ENCODE assay signal across 18 mouse cellular contexts in the genomic region with DNA sequence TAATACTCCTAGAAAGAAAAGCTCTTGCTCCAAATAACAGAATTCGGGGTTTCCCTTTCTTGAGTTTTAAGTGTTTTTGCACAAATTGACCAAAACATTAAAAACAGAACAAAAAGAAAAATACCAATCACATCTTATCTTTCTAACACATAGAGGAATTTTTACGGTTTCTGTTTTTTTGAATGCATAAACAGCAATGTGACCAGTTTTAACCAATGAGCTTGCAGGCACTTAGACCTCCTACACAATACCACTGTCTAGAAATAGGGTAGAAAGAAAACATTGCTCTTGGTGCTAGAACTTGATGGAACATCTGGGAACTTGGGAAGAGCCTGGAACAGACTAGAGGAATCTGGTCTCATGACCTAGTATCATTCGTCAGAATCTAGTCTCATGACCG.
"Had no signal": no experiment of that assay in that cellular context is flagged by ENCODE, and none has a peak within 500 bp of the region (broad histone marks: within the 10 kb centered on the region; RNA-seq: fewer than 3 reads in every experiment).

No protein-coding gene starts in this region.

- H3K9ac ChIP-seq: liver, embryonic 15.5 days; liver, postnatal 0 days; lung, embryonic 15.5 days; midbrain, embryonic 12.5 days; neural tube, embryonic 12.5 days had no signal

- H3K27ac ChIP-seq: liver, embryonic 15.5 days; lung, embryonic 15.5 days; midbrain, embryonic 10.5 days; midbrain, embryonic 12.5 days; neural tube, embryonic 12.5 days had no signal

- H3K27me3 ChIP-seq: liver, embryonic 15.5 days; lung, embryonic 15.5 days; midbrain, embryonic 12.5 days; neural tube, embryonic 12.5 days had no signal

- H3K9me3 ChIP-seq: liver, embryonic 15.5 days; lung, embryonic 15.5 days; midbrain, embryonic 10.5 days; midbrain, embryonic 12.5 days; neural tube, embryonic 12.5 days had no signal

- H3K4me2 ChIP-seq: liver, embryonic 15.5 days; lung, embryonic 15.5 days; midbrain, embryonic 12.5 days; neural tube, embryonic 12.5 days had no signal

- H3K4me1 ChIP-seq: midbrain, embryonic 10.5 days; midbrain, embryonic 12.5 days; neural tube, embryonic 12.5 days had no signal

- DNase-seq: liver, postnatal 0 days; lung, adult 2 months; lung, postnatal 14 days; lung, postnatal 36 days; midbrain, embryonic 14.5 days; right cerebral cortex, postnatal 14 days; right cerebral cortex, postnatal 4 days; spleen, adult 18-20 months; thymus, adult 18-20 months; thymus, postnatal 14 days; thymus, postnatal 36 days had no signal

- H3K36me3 ChIP-seq: liver, embryonic 15.5 days; lung, embryonic 15.5 days; midbrain, embryonic 10.5 days; midbrain, embryonic 12.5 days; neural tube, embryonic 12.5 days had no signal

- H3K4me3 ChIP-seq: liver, embryonic 15.5 days; lung, embryonic 15.5 days; midbrain, embryonic 10.5 days; midbrain, embryonic 12.5 days; neural tube, embryonic 12.5 days had no signal

- ATAC-seq: liver, postnatal 0 days; lung, postnatal 0 days; midbrain, embryonic 16.5 days had no signal
